Mouse (Mus musculus): ENCODE data around the gene Zdhhc3.

GRCm38 (mm10) chr9:123034426-123034825 is 78.6 kb downstream of the Zdhhc3 start, which contains the start of gene Tgm4:
- TF ChIP-seq POLR2A (IDR thresholded peaks at IDR 0.05; ENCODE audit: low read depth, low read length) (no peak), CTCF (IDR thresholded peaks at IDR 0.05; ENCODE audit: borderline replicate concordance, insufficient read depth, low read length) (no peak)
